Mouse (Mus musculus) heart, postnatal 36 days (tissue): ENCODE data around the gene Tkfc. TPM values are rescaled to one million over a fixed set of nuclear protein-coding genes. Genes with fewer than 3 reads are reported as not detected.

Source experiments
- DNase-seq, 2 experiments: peaks; one replicate each; pipeline ENCODE4 v3.0.0; 2021 to 2022
- intact Hi-C: fragments of 180-260 bp; cut with DNase I; formaldehyde crosslinking; loops from one replicate; pipeline ENCODE4 v1.15.1; 2025
- total RNA-seq, 2 experiments: library from RNA; stranded (reverse); gene quantifications; 2 replicates each; pipeline ENCODE4 v1.2.3; 2021

The Tkfc gene
- total RNA-seq = 1 to 10 TPM; 9.0 to 9.2 TPM

DNA sequence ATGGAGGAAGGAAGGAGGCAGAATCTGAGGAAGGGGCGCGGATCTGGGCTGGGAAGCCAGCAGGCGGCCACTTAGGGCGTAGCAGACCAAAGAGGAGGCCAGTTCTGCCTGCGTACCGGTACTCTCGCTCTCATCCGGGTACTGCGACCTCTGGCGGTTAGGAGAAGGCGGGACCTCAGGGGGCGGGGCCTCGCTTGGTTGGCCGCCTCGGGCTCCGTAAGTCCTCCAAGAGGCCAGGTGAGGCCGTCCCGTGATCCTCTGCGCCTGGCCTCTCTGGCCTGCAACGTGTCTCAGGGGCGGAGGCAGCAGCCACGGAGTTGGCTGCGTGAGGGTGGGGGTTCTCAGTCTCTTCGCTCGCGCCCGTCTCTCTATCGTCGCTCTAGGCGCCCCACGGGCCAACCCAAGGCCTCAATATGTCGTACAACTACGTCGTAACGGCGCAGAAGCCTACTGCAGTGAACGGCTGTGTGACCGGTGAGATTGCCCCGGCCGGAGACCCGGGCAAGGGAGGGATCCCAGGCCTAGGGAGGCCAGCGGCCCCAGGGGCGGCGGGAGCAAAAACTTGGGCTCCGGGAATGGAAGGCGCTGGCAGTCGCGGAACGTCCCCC is at the start of gene Tkfc, which contains the start of gene Ddb1:
TSS of gene Tkfc (minus strand) at position 362 of the 608 bp plus-strand sequence.
TSS of gene Ddb1 (plus strand) at position 35 of the 608 bp plus-strand sequence.
- peak; percentile 98 to 99 for DNase-seq
- intact Hi-C loops = loop anchor here (1.0 kb wide), 1 partner anchor 49 kb away; the partner anchor contains the start of gene Tmem216

DNA sequence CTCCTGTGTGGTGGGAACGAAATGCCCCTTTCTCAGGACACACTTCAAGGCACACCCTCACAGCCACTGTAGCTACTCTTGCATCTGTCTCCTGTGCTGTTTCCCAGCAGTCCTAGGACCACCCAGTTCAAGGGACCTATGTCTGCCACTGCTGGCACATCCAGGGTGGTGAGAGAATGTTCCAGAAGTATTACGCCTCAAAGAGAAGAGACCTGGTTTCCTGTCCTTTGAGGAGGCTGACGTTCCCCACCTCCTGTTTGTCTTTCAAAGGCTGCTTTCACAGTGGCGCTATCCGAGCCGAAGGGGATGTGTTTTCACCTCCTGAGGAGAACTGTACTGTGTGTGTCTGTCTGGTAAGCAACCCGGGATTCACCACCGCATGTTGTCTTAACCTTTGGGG is 42.7 kb upstream of the Tkfc start:
- DNase-seq = no peak
- intact Hi-C loops = no loop called here

DNA sequence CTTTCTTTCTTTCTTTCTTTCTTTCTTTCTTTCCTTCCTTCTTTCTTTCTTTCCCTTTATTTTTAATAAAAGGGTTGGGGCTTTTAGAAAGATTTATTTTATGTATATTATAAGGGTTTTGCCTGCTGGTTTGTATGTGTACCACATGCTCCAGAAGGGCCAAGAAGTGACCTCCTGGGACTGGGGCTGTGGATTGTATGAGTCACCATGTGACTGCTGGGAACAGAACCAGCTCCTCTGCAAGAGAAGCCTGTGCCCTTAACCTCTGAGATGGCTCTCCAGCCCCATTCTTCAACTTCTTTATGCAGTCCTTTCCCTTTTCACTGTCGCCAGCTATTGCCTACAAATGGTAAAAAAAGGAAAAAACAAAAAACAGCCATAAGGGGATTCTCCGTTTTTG is 40.2 kb upstream of the Tkfc start:
- peak in 1 of 2 experiments; percentile 8 for DNase-seq
- intact Hi-C loops = no loop called here

DNA sequence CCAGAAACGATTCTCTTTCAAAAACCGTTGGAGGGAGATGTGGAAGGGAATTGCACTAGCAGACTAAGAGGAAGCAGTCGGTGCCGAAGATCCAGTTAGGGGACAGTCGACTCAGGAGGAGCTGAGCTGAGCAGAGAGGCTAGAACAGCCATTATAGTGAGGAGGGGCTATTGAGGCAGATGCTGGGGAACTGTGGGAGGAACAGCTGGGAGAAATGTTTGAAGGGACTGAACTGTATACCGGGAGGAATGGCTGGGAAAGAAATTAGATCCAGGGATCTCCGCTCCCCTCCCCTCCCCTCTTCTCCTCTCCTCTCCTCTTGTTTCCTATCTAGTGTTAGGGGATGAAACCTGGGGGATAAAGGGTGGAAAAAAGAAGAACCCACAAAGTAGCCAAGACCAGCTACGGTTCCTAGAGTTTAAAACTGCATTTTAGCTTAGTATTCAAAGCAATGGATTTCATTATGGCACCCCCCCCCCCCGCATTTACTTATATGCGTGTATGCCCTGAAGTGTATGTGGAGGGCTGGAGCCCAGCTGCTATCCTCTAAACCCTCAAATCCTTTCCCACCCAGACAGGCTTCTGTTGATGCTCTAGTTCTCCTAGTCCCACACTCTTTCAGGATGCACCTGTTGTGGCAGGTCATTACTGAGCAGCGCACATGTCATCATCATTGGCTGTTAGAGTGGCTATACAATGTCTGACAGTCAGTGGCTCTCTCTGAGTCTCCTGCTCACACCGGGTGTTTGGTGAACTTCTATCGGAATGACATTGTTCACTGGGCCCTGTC is 35.3 kb upstream of the Tkfc start:
- DNase-seq = no peak
- intact Hi-C loops = no loop called here

DNA sequence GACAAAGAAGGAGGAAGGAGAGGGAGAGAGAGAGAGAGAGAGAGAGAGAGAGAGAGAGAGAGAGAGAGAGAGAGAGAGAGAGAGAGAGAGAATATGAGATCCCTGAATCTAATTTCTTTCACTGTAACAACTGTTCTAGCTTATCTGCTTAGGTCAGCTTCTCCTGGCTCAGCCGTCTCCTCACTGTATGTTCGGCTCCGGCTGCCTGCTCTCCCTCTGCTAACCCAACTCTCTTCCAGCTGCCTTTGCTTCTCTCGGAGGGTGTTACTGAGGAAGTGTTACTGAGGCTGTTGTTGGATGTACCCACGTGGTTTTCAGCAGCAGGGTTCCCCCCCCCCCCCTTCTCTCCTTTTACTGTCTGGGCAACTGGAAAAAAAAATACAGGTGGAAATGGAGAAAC is 34.6 kb upstream of the Tkfc start:
- intact Hi-C loops = no loop called here
- no peak for DNase-seq

DNA sequence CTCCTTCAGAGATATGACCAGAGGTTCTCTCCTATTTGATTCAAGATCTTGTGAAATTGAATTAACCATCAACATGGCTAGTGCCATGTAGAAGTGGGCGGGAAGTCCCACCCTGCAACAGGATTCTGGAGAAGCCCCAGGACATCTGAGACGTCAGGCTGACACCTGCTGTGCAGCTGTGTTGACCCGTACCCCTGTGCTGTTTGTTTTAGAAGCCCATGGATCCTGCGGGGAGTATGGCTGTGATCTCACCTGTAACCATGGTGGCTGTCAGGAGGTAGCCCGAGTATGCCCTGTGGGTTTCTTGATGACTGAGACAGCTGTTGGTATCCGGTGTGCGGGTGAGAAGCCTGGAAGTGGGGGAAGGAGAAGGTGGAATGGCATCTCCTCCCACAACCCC is 32.4 kb upstream of the Tkfc start:
- intact Hi-C loops = no loop called here
- no peak for DNase-seq

DNA sequence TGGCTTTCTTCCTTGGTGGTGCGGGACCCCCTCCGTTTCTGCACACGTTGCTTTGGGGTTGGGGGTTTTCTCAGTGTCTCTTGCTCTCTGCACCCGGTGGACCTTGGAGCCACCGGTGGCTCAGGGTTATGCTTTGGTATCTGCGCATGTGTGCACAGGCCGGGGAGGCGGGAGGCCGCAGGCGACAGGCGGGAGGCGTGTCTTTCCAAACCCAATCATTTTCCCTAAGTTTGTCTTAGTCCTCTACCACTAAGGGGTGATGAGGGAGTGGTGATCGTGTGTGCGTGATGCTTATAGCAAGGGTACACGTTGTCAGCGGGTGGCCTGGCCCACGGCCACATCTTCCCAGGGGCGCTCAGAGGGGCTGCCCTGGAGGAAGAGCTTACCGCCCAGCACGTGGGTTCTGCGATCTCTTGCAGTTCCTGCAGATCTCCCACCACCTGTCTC is 29.4 kb upstream of the Tkfc start:
- DNase-seq = peak in 1 of 2 experiments; percentile 30
- intact Hi-C loops = no loop called here

DNA sequence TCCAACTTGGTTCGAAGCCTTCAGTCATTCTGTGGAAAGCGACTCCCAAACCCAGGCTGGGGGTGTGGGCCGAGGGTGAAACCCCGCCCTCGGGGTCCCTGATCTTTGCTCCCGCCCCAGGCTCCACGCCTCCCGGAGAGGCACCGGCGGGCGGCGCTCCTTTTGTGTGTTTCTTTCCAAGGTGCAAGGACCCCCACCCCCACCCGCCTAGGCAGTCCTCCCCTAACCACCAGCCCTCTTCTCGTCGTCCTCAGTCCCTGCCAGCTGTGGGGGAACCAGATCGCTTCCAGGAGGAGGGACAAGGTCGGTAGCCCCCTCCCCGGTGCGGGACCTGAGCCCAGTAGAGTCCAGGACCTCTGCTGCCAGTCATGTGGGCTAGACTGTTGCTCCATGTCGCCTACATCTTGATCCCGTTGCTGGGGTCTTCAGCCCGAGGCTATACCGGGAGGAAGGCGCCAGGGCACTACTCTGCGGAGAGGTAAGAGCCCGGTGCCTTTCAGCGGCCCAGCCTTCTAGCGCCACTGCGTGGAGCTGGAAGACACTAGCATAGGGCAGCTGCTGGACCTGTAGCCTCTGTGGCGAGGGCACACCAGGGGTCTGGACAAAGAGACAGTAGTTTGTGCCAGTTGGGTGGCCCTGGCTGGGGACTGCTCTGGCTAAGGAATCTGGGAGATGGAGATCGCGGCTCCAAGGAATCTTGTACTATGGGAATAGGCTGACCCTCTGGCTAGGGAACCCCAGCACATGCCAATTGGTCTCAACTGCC is 28.8 kb upstream of the Tkfc start, which contains the start of gene Vwce:
TSS of gene Vwce (plus strand) at position 108 of the 766 bp plus-strand sequence.
- intact Hi-C loops = no loop called here
- peak; percentile 32 to 36 for DNase-seq

DNA sequence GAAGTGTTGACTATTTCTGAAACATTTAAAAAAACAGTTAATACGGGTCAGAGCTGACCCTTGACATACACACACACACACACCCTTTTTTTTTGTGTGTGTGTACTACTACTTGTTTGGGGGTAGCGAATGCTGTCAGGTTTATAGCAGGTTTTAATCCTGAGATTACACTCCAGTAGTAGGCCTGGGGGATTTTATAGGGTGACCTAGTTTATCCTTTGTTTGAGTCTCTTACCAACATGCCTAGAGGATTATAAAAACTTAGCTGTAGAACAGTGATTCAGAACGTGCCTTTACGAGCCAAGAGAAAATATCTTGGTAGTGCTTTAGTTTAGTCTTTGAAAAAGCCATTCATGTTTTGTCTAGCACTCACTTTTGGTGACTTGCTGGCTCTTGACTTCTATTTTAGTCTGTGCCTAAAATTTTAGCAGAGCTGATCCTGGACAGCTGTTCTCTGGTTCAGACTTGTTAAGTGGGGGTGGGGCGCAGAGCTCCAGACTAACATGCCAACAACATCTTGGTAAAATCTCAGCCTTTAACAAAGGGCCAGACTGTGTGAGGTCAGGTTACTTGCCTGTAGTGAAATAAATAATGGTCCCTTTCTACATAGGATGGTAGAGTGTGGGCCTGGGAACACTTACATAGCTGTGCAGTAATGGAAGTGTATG is 3.3 kb upstream of the Tkfc start:
- intact Hi-C loops = no loop called here
- DNase-seq = no peak

DNA sequence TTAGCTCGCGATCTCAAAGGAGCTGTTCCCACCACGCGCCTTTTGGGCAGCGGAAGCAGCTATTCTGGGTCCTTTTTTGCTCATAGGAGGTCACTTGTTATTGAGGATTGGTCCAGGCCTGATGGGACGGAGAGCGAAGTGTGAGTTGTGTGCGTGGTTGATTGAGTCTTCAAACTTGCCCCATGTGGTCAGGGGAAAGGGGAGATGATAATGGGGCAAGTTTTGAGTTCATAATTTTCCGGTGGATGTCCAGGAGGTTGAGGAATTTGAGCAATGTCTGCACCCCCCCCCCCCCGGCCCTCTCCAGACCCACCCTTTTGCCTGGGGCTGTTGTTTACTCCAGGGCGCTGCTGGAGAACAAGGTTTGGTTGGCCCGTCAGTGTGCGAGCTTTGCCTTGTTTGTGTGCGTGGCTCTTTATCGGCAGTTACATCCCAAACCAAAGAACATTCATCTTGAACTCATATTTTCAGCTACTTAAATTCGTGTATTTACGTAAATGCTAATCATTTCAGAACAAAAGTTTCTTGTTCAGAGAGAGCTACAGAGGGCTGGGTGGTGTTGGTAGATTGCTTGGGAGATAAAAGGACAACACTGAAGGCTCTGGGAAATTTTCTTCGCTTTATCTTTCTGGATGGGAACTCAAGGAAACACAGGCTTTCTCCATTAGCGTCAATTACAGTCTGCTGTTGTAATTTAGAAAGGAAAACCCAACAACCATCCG is 608 bp upstream of the Tkfc start:
- intact Hi-C loops = loop anchor here (1.0 kb wide), 1 partner anchor 50 kb away; the partner anchor contains the start of gene Tmem216
- DNase-seq = no peak

DNA sequence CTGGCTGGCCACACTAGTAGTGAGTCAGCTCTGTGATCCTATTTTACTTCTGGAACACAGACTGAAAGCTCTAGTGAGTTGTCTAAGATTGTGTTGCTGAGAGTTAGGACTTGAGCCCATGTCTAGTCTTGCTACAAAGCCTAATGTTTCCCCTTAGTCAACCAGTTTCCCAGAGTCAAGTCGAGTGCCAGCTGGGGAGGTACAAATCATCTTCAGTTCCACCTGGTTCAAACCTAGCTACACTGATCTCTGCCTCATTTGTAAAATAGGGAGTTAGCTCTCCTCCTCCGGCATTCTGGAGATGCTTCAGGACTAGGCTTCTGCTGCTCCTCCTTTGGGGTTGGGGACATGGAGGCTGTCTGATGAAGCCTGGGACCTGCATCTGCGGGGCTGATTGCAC is 920 bp downstream of the Tkfc start:
- no peak for DNase-seq
- intact Hi-C loops = no loop called here

DNA sequence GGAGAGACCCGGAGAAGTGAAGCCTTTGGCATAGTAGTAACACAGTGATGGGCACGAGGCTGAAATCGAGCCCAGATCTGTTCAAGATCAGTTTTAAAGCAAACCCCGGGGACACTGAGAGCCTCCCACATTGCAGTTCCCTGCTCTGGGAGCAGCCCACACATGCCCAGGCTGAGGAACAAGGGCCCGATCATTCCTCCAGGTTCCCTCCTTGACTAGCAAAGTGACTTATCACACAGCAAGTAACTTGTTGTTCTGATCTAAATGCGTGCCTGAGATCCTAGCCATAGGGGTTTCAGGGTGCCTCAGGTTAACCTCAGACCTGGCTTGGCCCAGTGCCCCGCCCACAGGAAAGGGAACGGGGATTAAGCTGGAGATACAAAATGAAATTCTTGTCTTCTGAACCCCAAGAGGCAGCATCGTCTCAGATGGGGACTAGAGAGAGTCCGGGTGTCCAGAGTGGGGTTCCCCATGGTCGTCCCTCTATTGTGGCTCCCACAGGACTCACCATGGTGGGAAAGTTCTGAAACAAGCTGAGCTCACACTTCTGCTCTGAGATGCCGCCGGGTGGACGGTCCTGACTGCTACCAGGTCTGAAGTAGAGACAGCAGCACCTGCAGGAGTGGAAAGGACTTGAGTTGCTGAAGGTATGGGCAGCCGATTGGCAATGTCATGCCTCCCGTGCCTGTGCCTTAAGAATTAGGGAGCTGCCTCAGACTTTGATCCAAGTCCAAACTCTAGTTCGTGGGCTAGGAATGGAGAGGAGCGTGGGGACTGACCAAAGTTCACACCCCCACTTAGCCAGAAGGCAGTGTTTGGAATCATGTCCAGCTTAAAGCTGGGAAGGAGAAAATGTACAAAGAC is 1.6 kb downstream of the Tkfc start:
- DNase-seq = no peak
- intact Hi-C loops = no loop called here

DNA sequence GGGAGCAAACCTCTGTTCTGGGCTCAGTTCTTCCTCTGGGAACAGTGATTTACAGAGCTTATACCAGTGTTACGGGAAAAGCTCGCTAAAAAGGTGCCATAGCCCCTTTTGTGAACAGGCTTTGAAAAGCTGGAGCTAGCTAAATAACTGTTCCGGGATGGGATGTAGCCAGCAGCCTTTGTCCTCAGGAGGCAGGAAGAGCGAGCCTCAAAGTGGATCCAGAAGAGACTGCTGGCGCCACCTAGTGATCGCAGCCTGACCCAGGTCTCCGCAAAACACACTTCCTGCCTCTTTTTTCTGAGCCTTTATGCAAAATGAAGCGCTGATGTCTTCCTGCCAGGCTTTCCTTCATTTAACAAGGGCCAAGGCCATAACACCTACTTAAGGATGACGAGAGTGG is 2.7 kb downstream of the Tkfc start:
- intact Hi-C loops = loop anchor here (1.0 kb wide), 1 partner anchor 25 kb away; the partner anchor contains the start of genes Cyb561a3 and Tmem138

DNA sequence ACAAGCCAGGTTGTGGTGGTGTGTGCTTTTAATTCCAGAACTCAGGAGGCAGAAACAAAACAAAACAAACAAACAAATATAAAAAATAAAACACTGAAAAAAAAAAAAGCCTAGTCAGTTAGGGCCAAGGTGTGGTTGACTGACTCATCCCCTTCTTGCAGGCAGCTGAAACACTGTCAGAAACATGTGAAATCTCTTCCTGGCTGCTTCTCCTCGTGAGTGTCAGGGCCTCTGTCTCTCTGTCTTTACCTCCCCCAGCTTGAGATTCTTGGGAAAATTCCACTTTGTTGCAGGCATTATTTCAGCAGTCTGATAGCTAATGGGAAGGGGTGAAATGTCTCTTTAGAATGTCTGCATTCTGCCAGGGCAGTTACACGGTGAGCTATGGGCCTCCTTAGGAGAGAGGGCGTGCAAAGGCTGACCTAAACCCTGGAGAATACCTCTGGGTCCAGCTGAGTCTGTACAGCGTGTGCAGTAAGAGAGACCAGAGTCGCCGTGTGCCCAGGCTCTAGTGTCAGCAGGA is 3.1 kb downstream of the Tkfc start:
- no peak for DNase-seq
- intact Hi-C loops = loop anchor here (1.0 kb wide), 1 partner anchor 25 kb away; the partner anchor contains the start of genes Cyb561a3 and Tmem138

More for the DNA sequence above, 2.7 kb downstream of the Tkfc start:
- peak; percentile 89 to 91 for DNase-seq

DNA sequence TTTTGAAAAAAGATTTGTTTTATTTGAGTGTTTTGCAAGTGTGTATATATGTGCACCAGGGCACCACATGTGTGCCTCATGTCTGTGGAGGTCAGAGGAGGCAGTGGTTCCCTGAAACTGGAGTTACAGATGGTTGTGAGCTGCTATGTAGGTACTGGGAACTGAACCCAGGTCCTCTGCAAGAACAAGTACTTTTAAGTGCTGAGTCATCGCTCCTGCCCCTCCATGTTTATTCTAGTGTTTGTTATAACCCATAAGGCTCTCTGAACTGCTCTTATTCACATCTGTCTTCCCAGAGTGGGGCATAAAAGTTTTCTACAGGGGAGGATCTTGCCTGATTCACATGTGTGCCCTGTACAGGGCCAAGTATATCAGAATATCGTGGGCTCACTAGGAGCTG is 5.8 kb downstream of the Tkfc start:
- DNase-seq = no peak
- intact Hi-C loops = no loop called here

DNA sequence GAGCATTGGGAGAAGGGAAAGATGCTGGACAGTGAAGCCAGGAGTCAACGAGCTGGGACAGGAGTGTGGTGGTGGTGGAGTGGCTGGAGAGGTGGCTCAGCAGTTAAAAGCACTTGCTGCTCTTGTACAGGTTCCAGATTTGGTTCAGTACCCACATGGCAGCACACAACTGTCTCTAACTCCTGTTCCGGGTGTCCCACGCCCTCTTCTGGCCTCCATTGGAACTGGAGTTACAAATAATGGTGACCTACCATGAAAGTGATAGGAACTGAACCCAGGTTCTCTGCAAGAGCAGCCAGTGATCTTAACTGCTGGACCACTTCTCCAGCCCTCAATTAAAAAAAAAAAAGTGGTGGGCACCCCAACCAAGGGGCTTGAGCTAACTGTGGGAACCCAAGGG is 7.3 kb downstream of the Tkfc start:
- DNase-seq = no peak
- intact Hi-C loops = no loop called here

DNA sequence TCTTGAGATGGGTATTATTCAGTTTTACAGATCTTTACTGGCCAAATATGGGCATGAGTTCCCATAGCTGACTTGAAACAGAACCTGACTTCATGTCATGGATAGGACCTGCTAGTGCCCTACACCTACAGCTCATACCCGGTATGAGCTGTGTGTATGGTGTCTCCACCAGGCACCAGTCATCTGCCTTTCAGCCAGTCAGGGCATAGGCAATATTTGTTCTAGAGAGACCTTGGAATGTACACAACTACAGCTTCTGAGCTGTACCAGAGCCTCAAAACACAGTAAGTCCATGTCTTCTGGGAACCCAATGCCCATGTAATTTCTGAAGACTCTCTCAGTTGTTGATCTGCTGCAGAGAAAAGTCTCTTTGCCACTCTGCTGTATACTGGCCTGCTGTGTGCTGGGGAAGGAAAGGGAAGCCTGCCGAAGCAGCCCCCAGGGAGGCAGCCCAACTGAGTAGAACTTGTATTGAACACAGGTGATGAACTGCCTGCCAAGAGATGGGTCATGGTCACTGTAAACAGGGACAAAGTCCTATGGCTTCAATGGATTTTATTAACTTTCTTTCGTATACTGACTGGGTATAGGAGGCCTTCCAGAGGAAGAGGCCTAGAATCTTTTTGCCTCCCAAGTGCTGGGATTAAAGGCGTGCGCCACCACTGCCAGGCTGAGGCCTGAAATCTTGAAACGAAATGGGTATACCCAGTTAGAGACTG is 13.6 kb downstream of the Tkfc start:
- intact Hi-C loops = no loop called here
- no peak for DNase-seq

DNA sequence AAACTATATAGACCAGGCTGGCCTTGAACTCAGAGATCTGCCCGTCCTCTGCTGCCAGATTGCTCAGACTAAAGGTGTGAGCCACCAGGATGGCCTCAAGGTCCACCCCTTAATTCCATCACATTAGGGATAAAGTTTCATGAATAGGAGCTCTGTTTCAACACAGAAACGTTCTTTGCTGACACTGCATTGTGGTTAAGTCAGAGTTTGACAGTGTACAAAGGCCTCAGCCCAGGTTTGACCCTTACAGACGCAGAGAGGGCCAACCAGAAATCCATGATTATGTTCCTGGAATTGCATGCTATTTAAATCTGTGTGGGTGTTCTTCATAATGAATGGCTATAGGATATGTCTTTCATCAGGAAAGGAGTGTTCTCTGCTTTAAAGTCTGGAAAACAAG is 15.2 kb downstream of the Tkfc start:
- intact Hi-C loops = no loop called here
- DNase-seq = no peak
